Mouse (Mus musculus): Measurements from ENCODE around the gene Sox11.

The Sox11 gene

GRCm38 (mm10) chr12:27341871-27342690, at the start of gene Sox11:
Gene Sox11, minus strand, starts transcription at chr12:27342574.
- DNase-seq (ENCODE audit: low read depth, low spot score): peak; percentile 41

DNA sequence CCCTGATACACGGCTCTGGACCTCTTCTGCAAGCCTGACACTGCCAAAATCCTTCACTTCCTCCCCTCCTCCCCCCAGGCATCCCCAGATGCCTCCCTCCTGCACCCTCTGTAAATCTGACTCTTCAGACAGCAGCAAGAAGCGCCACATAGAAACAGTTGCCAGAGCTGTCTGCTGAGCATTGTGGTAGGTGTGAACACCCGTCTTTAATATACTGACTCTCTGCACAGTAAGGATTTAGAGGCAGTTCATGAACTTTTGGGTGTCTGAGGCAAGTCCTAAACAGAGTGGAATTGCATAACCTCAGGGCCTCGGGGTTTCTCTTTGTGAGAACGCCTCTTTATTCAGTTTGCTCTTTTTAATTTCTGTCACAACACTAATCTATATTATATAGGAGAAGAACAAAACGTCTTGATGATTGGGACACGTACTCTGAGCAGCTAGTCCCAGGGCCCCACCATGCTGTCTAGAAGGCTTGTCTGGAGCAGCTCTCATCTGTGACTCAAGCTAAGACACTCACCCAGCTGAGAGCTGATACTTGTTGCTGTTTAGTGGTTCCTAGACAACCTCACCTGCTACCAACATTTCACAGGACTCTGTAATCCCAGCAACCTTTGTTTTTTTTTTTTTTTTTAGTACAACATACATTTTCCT, 49.4 kb upstream of the Sox11 start:
- no peak for DNase-seq (ENCODE audit: low read depth, low spot score)

DNA sequence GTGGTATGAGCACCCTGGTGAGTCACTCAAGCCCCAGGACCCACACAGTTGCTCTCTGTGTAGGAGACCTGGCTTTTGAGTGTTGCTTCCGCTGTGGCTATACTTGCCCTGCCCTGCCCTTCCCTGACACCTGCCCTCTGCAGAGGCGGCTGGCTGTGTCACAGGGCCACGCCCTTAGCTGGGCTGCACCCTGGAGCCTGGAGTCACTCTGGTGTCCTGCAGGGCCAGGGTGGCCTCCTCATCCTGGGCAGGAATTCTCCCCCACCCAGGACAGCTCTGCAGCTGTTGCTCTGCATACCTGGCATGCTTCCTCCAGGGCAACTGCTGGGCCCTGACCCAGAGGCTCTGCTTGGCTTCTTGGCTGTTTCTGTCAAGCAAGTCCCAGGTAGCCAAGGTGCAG, 48.1 kb upstream of the Sox11 start:
- DNase-seq (ENCODE audit: low read depth, low spot score): no peak

DNA sequence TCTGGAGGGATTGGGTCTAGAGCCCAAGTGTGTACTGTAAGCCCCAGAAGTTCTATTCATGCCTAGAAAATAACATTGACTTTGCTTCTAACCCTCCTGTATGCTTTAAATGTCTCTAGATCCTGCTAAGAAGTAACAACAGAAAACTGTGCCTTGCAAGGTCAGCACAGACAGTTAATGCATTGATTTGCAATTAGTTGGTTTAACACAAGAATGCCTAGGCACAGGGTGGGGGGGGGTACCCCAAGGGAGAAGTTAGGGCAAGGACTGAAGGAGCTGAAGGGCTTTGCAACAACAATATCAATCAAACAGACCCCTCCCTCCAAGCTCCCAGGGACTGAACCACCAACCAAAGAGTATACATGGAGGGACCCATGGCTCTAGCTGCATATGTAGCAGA, 47.1 kb upstream of the Sox11 start:
- DNase-seq (ENCODE audit: low read depth, low spot score): peak; percentile 11

DNA sequence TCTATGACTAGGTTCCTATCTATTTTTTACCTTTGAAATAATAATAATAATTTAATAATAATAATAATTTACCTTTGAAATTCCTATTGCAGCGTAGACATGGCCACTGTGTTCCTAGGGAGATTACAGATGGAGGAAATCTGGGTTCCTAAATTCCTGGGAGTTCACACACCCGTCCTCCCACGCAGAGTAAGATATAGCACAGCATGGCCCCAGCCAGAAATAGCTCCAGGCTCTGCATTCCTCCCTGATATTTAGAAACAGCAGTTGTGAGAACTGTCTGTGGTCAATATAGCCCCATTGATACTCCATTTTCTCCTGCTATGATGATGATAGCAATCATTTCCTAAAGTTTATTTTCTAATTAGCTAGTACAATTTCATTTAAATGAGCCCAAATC, 30.1 kb upstream of the Sox11 start:
- DNase-seq (ENCODE audit: low read depth, low spot score): no peak

DNA sequence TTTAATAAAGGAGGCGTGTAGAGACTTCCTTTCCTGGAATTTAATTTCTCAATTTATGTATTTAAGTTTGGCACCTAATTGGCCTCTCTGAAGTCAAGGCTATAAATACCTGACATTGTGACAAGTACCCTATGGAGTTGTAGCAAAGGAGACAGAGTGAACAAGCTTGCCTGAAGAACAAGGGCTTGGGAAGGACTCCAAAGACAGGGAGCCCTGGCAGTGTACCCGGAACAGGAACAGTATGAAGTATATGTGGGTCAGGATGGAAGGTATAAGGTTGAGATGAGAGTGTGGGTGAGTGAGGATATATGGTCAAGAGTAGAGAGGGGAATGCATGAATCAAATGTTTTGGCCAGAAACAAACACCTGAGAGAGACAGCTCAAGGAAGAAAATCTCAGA, 28.4 kb upstream of the Sox11 start:
- no peak for DNase-seq (ENCODE audit: low read depth, low spot score)

DNA sequence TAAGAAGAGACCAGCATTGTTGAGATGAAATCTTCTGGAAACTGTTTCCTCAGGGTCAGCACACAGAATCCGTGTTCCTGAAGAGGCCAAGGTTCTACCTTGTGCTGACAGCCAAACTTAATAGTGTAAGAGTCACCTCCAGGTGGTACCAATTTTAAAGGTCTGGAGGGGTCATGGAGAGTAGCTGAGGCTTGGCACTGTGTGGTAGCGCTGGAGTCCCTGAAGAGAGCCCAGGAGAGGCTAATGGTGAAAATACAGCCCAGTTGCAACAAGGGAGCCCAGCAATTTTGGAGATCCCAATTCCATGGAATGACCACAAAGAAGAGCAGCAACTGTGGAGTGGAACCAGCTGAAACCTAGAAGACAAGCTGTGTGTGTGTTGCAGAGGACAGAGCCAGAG, 25.1 kb upstream of the Sox11 start:
- DNase-seq (ENCODE audit: low read depth, low spot score): no peak

DNA sequence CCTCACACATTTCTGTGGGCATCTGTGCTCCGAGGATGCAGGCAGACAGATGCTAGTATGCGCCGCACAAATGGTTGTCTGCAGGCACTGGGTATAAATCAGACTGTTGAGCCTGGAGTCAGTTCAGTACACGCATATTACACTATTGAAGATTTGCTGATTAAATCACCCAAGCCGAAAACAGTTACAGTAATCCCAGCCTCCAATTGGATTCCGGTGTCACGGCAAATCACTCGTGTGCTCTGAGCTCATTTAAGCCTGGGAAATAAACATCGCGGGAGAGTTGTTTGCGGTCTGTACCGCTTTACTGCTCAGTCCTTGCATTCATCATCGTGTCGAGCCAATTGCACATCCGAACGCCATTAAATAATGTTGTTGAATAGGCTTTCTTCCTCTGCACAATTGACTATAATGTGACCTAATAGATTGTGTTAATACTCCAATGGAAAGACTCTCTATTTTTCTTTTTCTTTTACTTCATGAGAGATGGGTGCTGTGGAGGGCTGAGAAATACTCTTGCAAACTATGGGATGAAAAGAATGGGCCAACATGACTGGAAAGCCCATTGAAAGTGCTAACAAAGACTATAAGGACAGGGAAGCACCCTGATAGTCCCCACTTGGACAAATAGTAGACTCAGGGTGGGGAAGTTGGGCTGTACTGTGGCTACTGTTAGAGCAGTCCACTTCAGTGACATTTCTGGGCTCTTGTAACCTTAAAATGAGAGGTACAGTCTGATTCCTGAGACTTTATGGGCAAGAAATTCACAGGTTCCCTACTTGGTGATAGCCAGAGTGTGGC, 21.7 kb upstream of the Sox11 start:
- no peak for DNase-seq (ENCODE audit: low read depth, low spot score)

- no peak for DNase-seq (ENCODE audit: low read depth, low spot score)
These were observed 14.8 kb upstream of the Sox11 start for GRCm38 (mm10) chr12:27357076-27357637.

GRCm38 (mm10) chr12:27356571-27356970, 14.2 kb upstream of the Sox11 start:
- DNase-seq (ENCODE audit: low read depth, low spot score): no peak

DNA sequence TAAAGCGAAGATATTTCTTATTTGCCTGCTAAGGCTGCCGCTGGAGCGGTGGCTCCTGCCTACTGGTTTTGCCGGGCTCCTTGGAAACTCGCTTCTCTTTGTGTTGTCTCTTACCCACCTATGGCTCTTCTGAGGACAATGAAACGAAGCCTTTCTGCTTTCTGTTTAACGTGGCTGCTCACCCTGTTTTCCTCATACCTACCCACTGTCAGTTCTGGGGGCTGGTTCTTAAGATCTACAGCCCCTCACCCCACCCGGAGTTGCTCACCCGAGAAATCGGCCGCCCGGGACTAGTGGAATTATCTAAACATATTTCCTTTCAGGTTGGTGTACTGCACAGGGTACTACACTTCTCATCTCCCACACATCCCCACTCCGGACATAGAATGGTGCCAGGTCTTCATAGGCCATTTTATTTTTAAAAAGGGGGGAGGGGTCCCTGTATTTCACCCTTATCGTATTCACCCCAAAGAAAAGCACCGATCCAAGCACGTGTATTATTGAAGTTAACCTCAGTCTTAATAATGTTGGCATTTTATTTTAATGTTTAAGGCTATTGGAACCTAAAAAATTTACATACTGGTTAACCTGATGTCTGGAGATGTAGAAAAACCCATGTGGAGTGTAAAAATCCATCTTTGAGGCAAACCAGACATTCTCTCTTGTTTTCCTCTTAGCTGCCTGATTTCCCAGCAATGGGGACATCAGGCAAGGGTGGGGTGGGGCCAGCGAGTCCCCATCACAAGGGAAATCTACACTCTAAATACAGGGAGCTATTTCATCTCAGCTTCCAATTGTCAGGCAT, 1.4 kb upstream of the Sox11 start:
- no peak for DNase-seq (ENCODE audit: low read depth, low spot score)

GRCm38 (mm10) chr12:27342691-27343605, 574 bp upstream of the Sox11 start:
- peak; percentile 89 for DNase-seq (ENCODE audit: low read depth, low spot score)

DNA sequence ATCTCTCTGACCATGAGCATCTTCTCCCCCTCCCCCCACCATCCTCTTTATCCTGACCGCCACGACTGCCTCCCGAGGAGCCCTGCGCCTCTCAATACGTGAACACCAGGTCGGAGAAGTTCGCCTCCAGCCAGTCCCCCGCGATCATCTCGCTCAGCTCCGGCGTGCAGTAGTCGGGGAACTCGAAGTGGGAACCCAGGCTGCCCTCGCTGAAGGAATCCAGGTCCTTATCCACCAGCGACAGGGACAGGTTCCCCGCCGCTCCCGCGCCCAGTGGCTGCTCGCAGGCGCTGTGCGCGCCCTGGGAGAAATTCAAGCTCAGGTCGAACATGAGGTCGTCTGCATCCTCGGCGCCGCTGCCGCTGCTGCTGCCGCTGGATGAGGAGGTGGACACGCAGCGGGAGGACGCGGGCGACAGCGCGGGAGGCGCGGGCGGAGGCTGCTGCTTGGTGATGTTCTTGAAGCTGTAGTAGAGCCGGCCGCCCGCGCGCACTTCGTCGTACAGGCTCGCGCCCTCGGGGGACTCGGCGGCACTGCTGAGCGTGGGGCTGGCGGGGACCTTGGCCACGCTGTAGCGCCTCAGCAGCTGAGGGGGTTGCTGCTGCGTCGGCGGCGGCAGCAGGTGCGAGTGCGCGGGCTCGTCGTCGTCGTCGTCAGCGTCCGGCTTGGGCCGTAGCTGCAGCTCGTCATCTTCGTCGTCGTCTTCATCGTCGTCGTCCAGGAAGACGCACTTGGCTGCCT, 1.1 kb downstream of the Sox11 start:
- peak; percentile 51 for DNase-seq (ENCODE audit: low read depth, low spot score)

DNA sequence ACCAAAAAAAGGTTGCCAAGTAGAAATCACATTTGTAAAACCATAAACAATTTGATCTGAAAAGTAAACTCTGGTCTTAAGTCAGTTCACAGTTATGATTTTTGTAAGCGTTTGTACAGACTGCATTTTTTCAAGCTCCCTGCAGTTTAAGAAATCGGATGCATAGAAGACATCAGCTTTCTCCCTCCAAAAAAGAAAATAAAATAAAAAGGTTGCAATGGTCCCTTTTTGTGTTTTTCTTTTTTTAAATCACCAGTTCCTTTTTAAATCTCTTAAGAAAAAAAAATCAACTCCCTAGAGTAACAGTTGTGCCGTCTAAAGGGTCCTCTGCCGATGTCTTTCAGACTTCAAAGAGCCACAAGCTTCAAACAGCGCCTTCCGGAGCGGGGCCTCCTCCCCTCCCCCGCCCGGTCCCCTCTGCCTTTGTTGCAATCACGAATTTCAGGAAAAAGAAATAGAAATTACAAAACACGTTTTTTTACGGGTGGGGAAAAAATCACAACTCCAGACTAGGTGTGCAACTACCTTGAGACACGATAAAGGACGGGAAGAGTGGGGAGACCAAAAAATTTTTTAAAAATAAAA, 1.8 kb downstream of the Sox11 start:
- peak; percentile 34 for DNase-seq (ENCODE audit: low read depth, low spot score)

- peak; percentile 23 for DNase-seq (ENCODE audit: low read depth, low spot score)
These were observed 3.1 kb downstream of the Sox11 start for GRCm38 (mm10) chr12:27339171-27339751.

DNA sequence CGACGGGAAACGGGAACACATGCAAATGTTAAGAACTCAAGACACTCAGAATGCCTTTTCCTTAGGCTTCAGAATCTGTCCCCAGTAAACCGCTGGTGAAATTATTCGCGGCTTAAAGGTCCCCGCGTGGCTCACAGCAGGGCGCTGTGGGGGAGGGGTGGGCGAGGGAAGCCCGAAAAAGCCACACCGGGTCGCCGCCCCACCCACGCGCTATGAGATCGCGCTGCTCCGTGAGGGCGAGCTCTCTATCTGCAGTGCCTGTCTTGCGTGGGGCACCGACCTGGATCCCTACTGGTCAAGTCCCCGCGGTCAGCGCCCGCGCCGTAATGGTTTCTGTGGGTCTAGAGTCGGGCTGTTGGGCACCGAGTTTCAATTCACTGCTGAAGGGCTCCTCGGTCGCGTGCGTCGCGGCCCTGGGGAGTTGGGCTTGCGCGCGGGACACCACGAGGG, 3.6 kb downstream of the Sox11 start:
- peak; percentile 14 for DNase-seq (ENCODE audit: low read depth, low spot score)

DNA sequence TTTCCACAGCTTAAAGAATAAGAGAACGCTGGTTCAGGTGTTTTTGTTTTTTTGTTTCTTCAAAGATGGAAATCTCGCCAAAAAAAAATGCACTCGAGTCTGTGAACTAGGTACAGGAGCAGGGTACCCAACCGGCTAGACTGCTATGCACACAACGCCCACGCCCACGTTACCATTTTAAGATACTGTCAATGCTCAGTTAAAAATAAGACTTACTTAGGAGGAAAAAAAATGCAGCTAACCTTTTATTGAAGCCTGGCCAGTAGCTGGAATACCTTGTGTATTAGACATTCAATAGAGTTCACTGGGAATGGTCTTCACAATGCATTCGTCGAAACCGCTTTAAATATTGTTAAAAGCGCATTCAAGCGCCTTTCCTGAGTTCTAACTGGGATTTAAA, 4.3 kb downstream of the Sox11 start:
- no peak for DNase-seq (ENCODE audit: low read depth, low spot score)

GRCm38 (mm10) chr12:27337482-27337881, 4.9 kb downstream of the Sox11 start:
- no peak for DNase-seq (ENCODE audit: low read depth, low spot score)

- DNase-seq (ENCODE audit: low read depth, low spot score): no peak
These were observed 5.6 kb downstream of the Sox11 start for GRCm38 (mm10) chr12:27336801-27337200.

All from ES-CJ7 (cell line).